Mouse (Mus musculus) erythroblast, embryonic 14.5 days (primary cell): Measurements from ENCODE around the gene Nol9.

ENCODE experiments used
- GATA1 ChIP-seq: IDR thresholded peaks from 2 replicates; pipeline ENCODE4 v1.6.1; 2012; ENCODE audit warnings: low read length, inconsistent platforms, mixed read lengths
- TAL1 ChIP-seq: IDR thresholded peaks from 3 replicates; pipeline ENCODE4 v1.6.1; 2012; ENCODE audit warnings: low read length, inconsistent platforms, mixed read lengths

GRCm38 (mm10) chr4:152022506-152022905 is 16.6 kb upstream of the Nol9 start:
- TF ChIP-seq GATA1 (no peak), TAL1 (no peak)
